In genomic region chr11:84578805-84579541, GRCm38 (mm10) we compare ENCODE assay signal across 23 mouse cellular contexts. TPM values are rescaled to one million over a fixed set of nuclear protein-coding genes. Genes with fewer than 3 reads are reported as not detected.
DNase-seq lines count a peak whose midpoint lies in the region; ATAC-seq lines count a peak whose summit lies in the region.
"Had no signal": no experiment of that assay in that cellular context is flagged by ENCODE, and none has a peak within 500 bp of the region (broad histone marks: within the 10 kb centered on the region; RNA-seq: fewer than 3 reads in every experiment).

No protein-coding gene starts in this region.

- H3K4me1 ChIP-seq in hindbrain, embryonic 15.5 days (replicated peaks) = peaks cover 14% of the 10 kb centered on the region
- peaks cover 13% of the 10 kb centered on the region; the same call in 1 of the 2 replicates for H3K4me1 ChIP-seq in midbrain, embryonic 16.5 days (ENCODE audit: control insufficient read depth, insufficient read depth, low read length)
- H3K4me1 ChIP-seq: intestine, embryonic 15.5 days; stomach, embryonic 15.5 days had no signal

- peaks cover 5% of the 10 kb centered on the region; the same call in 1 of the 2 replicates for H3K27me3 ChIP-seq in hindbrain, embryonic 15.5 days
- no peaks in the 10 kb centered on the region for H3K27me3 ChIP-seq in midbrain, embryonic 16.5 days (ENCODE audit: control insufficient read depth, insufficient read depth, low read depth, low read length)
- H3K27me3 ChIP-seq: intestine, embryonic 15.5 days; stomach, embryonic 15.5 days had no signal

- peak; percentile 56 to 63 for DNase-seq in cerebellum, postnatal 10 days
- DNase-seq in cerebellum, adult 9-11 months = no peak
- DNase-seq in retina, postnatal 1 day = peak; percentile 74
- DNase-seq in lung, postnatal 4 days = no peak
- DNase-seq in left cerebral cortex, postnatal 25 days (ENCODE audit: low spot score in 2 of 2) = no peak
- DNase-seq: adrenal gland, postnatal 14 days; cerebellum, postnatal 14 days; heart, adult 11 months; lung, adult 18-20 months; thymus, postnatal 36 days had no signal

- 0 out of 2 replicates have a peak overlapping the region, but pooled peaks have one; percentile 12 for H3K27ac ChIP-seq in hindbrain, embryonic 15.5 days (replicated peaks)
- no peak overlapping the region for H3K27ac ChIP-seq in midbrain, embryonic 16.5 days (ENCODE audit: low read length)
- H3K27ac ChIP-seq: embryonic facial prominence, embryonic 10.5 days; intestine, embryonic 15.5 days; kidney, postnatal 0 days; limb, embryonic 15.5 days; stomach, embryonic 15.5 days had no signal

- 20% methylated on average over 17 of the region's 17 CpGs for WGBS in hindbrain, embryonic 15.5 days
- 36% methylated on average over 17 of the region's 17 CpGs for whole genome bisulfite sequencing in midbrain, embryonic 16.5 days

- H3K4me2 ChIP-seq in hindbrain, embryonic 15.5 days = no peak overlapping the region
- no peak overlapping the region for H3K4me2 ChIP-seq in midbrain, embryonic 16.5 days (ENCODE audit: low read length)
- H3K4me2 ChIP-seq: intestine, embryonic 15.5 days; limb, embryonic 15.5 days; stomach, embryonic 15.5 days had no signal

- H3K9me3 ChIP-seq in hindbrain, embryonic 15.5 days = no peaks in the 10 kb centered on the region
- no peaks in the 10 kb centered on the region for H3K9me3 ChIP-seq in midbrain, embryonic 16.5 days (replicated peaks; ENCODE audit: control insufficient read depth, low read length, poor library complexity, severe bottlenecking)
- H3K9me3 ChIP-seq: embryonic facial prominence, embryonic 10.5 days; intestine, embryonic 15.5 days; limb, embryonic 15.5 days; stomach, embryonic 15.5 days had no signal

- peak; percentile 65; the same call in 1 of the 2 replicates for ATAC-seq in hindbrain, embryonic 15.5 days (ENCODE audit: low FRiP score, low read depth)
- peak; percentile 14; the same call in 1 of the 2 replicates for ATAC-seq in midbrain, embryonic 16.5 days
- ATAC-seq in CD4-positive, CD25-positive, alpha-beta regulatory T cell, adult 4 months = no peak
- ATAC-seq: intestine, embryonic 15.5 days had no signal

- no peak overlapping the region for H3K4me3 ChIP-seq in hindbrain, embryonic 15.5 days
- no peak overlapping the region for H3K4me3 ChIP-seq in midbrain, embryonic 16.5 days (ENCODE audit: low read depth, low read length)
- H3K4me3 ChIP-seq: embryonic facial prominence, embryonic 10.5 days; erythroblast, embryonic 14.5 days; intestine, embryonic 15.5 days; limb, embryonic 15.5 days; myocyte; stomach, embryonic 15.5 days had no signal

- H3K9ac ChIP-seq in hindbrain, embryonic 15.5 days = no peak overlapping the region
- H3K9ac ChIP-seq in midbrain, embryonic 16.5 days (ENCODE audit: low read depth, low read length) = peak overlapping the region; percentile 10; the same call in 1 of the 2 replicates
- H3K9ac ChIP-seq: intestine, embryonic 15.5 days; limb, embryonic 15.5 days; stomach, embryonic 15.5 days had no signal

- no peaks in the 10 kb centered on the region for H3K36me3 ChIP-seq in hindbrain, embryonic 15.5 days
- H3K36me3 ChIP-seq in midbrain, embryonic 16.5 days (ENCODE audit: control insufficient read depth, insufficient read depth, low read length) = no peaks in the 10 kb centered on the region
- H3K36me3 ChIP-seq: embryonic facial prominence, embryonic 10.5 days; intestine, embryonic 15.5 days; limb, embryonic 15.5 days; stomach, embryonic 15.5 days had no signal

- intact Hi-C loops in left cerebral cortex, postnatal 25 days (cut with DNase I) = no loop called here

RNA-seq across cellular contexts. Expression of gene Lhx1, which starts 53.6 kb away (rescaled TPM):
- polyA plus RNA-seq in hindbrain, embryonic 15.5 days (2015; fragmentation: Nextera tagmentation; extraction: Ambion mirVana) = 37.5 and 54.5 TPM in 2 replicates
- 25.3 and 30.0 TPM in 2 replicates for polyA plus RNA-seq in midbrain, embryonic 16.5 days (2015; fragmentation: Nextera tagmentation; extraction: Ambion mirVana)
- total RNA-seq in left cerebral cortex, postnatal 25 days (2021) = under 1 TPM in 1 of 2 experiments, not detected in 1; 0.18 TPM
- polyA plus RNA-seq in CD4-positive, CD25-positive, alpha-beta regulatory T cell, adult 4 months (2017; shearing (Covaris generic)) = not detected
- total RNA-seq: adrenal gland, postnatal 14 days; gastrocnemius, adult 18-20 months; megakaryocyte progenitor cell, adult 5-6 weeks had no signal
- polyA plus RNA-seq: erythroblast, embryonic 14.5 days; heart, embryonic 16.5 days; myocyte had no signal

Comparison
In these comparisons a context has a peak if more than half of its experiments do, and no peak if none do; other contexts are left out.
1. DNase-seq: peak in cerebellum, postnatal 10 days (2 of 2) and retina, postnatal 1 day (single experiment); none in cerebellum, adult 9-11 months (single experiment), lung, postnatal 4 days (0 of 2) and left cerebral cortex, postnatal 25 days (0 of 2).
2. RNA of gene Lhx1, which starts 53.6 kb away (polyA plus RNA-seq): 37.5 to 54.5 TPM in hindbrain, embryonic 15.5 days and 25.3 to 30.0 TPM in midbrain, embryonic 16.5 days; not detected in CD4-positive, CD25-positive, alpha-beta regulatory T cell, adult 4 months; every median in the first group is over 10 times any median in the second.